Mouse (Mus musculus) gastrocnemius, adult 2 months (tissue): ENCODE measurements around the gene Med24. TPM values are rescaled to one million over a fixed set of nuclear protein-coding genes. Genes with fewer than 3 reads are reported as not detected.
A peak's percentile ranks its signal among the peaks of the same experiment; 100 is the strongest.

Source experiments
- DNase-seq: peaks from one replicate; pipeline ENCODE4 v3.0.0; 2022
- H3K27ac ChIP-seq: fragments of 200-600 bp; 2 replicates; pipeline ENCODE4 v1.8.1; 2022; ENCODE audit warnings: mild to moderate bottlenecking
- H3K4me3 ChIP-seq: fragments of 200-600 bp; 2 replicates; pipeline ENCODE4 v1.8.1; 2022; ENCODE audit warnings: mild to moderate bottlenecking, moderate library complexity
- CTCF ChIP-seq: fragments of 200-600 bp; IDR thresholded peaks from 2 replicates; pipeline ENCODE4 v1.8.1; 2022; ENCODE audit warnings: antibody characterized with exemption, mild to moderate bottlenecking, moderate library complexity
- intact Hi-C: fragments of 180-260 bp; cut with DNase I; formaldehyde crosslinking; loops from one replicate; pipeline ENCODE4 v1.15.1; 2025
- total RNA-seq, 2 experiments: library from RNA; stranded (reverse); gene quantifications; 2 replicates each; pipeline ENCODE4 v1.2.3; 2021

Gene Med24
- total RNA-seq, 2 experiments from 2014 or later = 52.0 to 58.4 TPM

GRCm38 (mm10) chr11:98762756-98763501 lies 33.7 kb upstream of the Med24 start:
- Histone ChIP-seq H3K27ac (peak overlapping the region; percentile 56), H3K4me3 (no peak overlapping the region)
- intact Hi-C loops = no loop called here
- DNase-seq = peak; percentile 51
- TF ChIP-seq CTCF = peak; percentile 66

GRCm38 (mm10) chr11:98761939-98762338 lies 32.7 kb upstream of the Med24 start:
- DNase-seq = no peak
- no peak for TF ChIP-seq CTCF
- H3K27ac ChIP-seq = peak overlapping the region; percentile 48; the same call in 1 of the 2 replicates
- intact Hi-C loops = no loop called here
- no peak overlapping the region for H3K4me3 ChIP-seq

GRCm38 (mm10) chr11:98756711-98757110 lies 27.5 kb upstream of the Med24 start:
- TF ChIP-seq CTCF = no peak
- intact Hi-C loops = no loop called here
- Histone ChIP-seq H3K27ac (no peak overlapping the region), H3K4me3 (no peak overlapping the region)
- no peak for DNase-seq

- TF ChIP-seq CTCF = no peak
- Histone ChIP-seq H3K4me3 (no peak overlapping the region), H3K27ac (peak overlapping the region; percentile 100)
- intact Hi-C loops = no loop called here
- DNase-seq = peak; percentile 34
These were observed 26.6 kb upstream of the Med24 start for GRCm38 (mm10) chr11:98755726-98756380.

- Histone ChIP-seq H3K4me3 (peak overlapping the region; percentile 44), H3K27ac (peak overlapping the region; percentile 100)
- TF ChIP-seq CTCF = peak; percentile 89
- peak; percentile 84 for DNase-seq
- intact Hi-C loops = no loop called here
These were observed 25.5 kb upstream of the Med24 start for GRCm38 (mm10) chr11:98754621-98755181.

GRCm38 (mm10) chr11:98754151-98754620 lies 25.0 kb upstream of the Med24 start:
- Histone ChIP-seq H3K4me3 (peak overlapping the region; percentile 44), H3K27ac (peak overlapping the region; percentile 100)
- peak; percentile 71 for DNase-seq
- TF ChIP-seq CTCF = no peak
- intact Hi-C loops = no loop called here

- Histone ChIP-seq H3K4me3 (no peak overlapping the region), H3K27ac (peak overlapping the region; percentile 100)
- TF ChIP-seq CTCF = no peak
- peak; percentile 16 for DNase-seq
- intact Hi-C loops = no loop called here
These were observed 24.0 kb upstream of the Med24 start for GRCm38 (mm10) chr11:98753264-98753663.

- Histone ChIP-seq H3K27ac (peak overlapping the region; percentile 100), H3K4me3 (no peak overlapping the region)
- TF ChIP-seq CTCF = no peak
- peak; percentile 15 for DNase-seq
- intact Hi-C loops = no loop called here
These were observed 23.4 kb upstream of the Med24 start for GRCm38 (mm10) chr11:98752562-98753140.

GRCm38 (mm10) chr11:98751221-98751782 lies 22.1 kb upstream of the Med24 start:
- no peak for TF ChIP-seq CTCF
- Histone ChIP-seq H3K4me3 (peak overlapping the region; percentile 66), H3K27ac (peak overlapping the region; percentile 100)
- DNase-seq = peak; percentile 32
- intact Hi-C loops = no loop called here

- intact Hi-C loops = no loop called here
- H3K4me3 ChIP-seq = peak overlapping the region; percentile 66
- DNase-seq = peak; percentile 77
These were observed 21.3 kb upstream of the Med24 start for GRCm38 (mm10) chr11:98750351-98751201.

GRCm38 (mm10) chr11:98749716-98750115 lies 20.5 kb upstream of the Med24 start:
- H3K27ac ChIP-seq = peak overlapping the region; percentile 100

More at GRCm38 (mm10) chr11:98750351-98751201, 21.3 kb upstream of the Med24 start:
- H3K27ac ChIP-seq = peak overlapping the region; percentile 100
- no peak for TF ChIP-seq CTCF

More at GRCm38 (mm10) chr11:98749716-98750115, 20.5 kb upstream of the Med24 start:
- intact Hi-C loops = loop anchor here (2.0 kb wide), 1 partner anchor 19 kb away; no protein-coding TSS in a partner anchor
- peak overlapping the region; percentile 66 for H3K4me3 ChIP-seq
- TF ChIP-seq CTCF = no peak
- peak; percentile 51 for DNase-seq
